Mouse (Mus musculus): ENCODE measurements at regions not wholly inside any gene's neighbourhood (a gene's known extent, or its start where the extent isn't known, plus 50 kb on each side); places are given as distances from the start of the nearest gene placed in this dataset.

DNA sequence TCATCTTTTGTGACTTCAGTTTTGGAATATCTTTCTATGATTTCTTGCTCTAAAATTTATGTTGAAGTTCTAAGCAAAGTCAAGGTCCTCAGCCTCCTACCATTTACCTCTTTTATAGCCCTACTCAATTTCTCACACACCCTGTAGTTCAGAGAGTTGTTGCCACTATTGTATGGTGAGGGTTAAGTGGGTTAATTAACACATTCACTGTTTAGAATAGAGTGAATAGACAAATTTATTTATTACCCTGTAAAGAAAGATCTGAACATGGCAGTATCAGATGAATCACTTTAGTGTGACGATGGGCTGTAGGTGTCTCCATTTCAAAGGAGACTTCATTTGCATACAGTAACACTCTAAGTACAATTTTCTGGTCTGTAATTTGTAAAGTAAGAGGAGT is 577.4 kb upstream of the Igfbp7 start:
- TF ChIP-seq POLR2A (IDR thresholded peaks at IDR 0.05; ENCODE audit: control insufficient read depth, low read depth, low read length), result no peak
- TF ChIP-seq CTCF (IDR thresholded peaks at IDR 0.05; ENCODE audit: control insufficient read depth, insufficient read depth, insufficient replicate concordance, low read depth, low read length), result no peak
